In the genomic region with DNA sequence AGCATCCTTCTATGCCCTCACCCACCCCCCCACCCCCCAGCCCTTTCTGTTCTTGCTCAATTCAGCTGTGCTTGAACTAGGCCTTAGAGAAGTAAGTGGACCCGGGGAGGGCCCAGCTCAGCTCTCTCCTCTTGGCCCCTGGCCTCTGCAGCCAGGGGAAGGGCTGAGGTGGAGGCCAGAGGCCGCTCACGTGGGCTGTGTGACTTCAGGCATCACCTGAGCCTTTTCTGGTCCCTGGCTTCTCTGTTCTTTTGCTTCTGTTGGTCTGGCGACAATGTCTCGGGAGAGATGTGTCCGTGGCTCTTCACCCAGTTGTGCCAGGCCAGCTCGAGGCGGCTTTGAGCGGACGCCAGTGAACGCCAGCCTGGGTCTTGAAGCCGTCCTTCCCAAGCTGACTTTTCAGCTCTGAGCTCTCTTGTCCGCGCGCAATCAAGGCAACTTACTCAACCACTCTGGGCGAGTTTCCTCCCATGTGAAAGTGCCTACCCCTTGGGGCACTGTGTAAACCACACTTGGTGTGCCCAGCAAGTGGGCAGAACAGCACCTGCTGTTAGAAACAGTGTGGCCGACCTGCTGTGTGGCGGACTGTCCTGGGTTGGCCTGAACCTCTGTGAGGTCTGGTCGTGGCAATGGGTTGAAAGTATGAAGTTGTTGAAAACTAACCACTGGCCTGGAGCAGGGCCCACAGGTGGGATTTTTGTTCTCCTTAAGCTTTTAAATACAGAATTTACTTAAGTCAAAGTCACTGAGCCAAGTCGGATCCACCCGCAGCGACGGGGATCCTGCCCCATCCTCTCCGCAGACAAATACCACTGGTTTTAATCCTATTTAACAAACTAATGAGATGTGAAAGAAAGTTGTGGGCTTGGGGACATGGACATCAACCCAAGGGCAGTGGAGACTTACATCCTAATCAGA, we compare ENCODE assay signal across 7 mouse cellular contexts.
DNase-seq lines count a peak whose midpoint lies in the region; ATAC-seq lines count a peak whose summit lies in the region.

No protein-coding gene starts in this region.

- peaks cover 99% of the 10 kb centered on the region for H3K4me1 ChIP-seq in megakaryocyte, embryonic 14.5 days
- H3K4me1 ChIP-seq in forebrain, embryonic 12.5 days: peaks cover 31% of the 10 kb centered on the region
- H3K4me1 ChIP-seq in liver, embryonic 11.5 days (replicated peaks; ENCODE audit: control insufficient read depth, insufficient read depth, low read length): peaks cover 41% of the 10 kb centered on the region
- H3K4me1 ChIP-seq in stomach, embryonic 15.5 days: peaks cover 38% of the 10 kb centered on the region

- ATAC-seq in megakaryocyte, adult 5-6 weeks (ENCODE audit: poor library complexity, severe bottlenecking): no peak
- no peak for ATAC-seq in forebrain, embryonic 12.5 days (ENCODE audit: low FRiP score)
- ATAC-seq in liver, embryonic 11.5 days (replicated peaks; ENCODE audit: low FRiP score): no peak
- ATAC-seq in stomach, embryonic 15.5 days (ENCODE audit: insufficient read depth, low FRiP score, low read depth): no peak

- H3K4me3 ChIP-seq in megakaryocyte, embryonic 14.5 days (replicated peaks): peak overlapping the region; percentile 91
- H3K4me3 ChIP-seq in forebrain, embryonic 12.5 days (replicated peaks): peak overlapping the region; percentile 61
- peak overlapping the region; percentile 74; the same call in 1 of the 2 replicates for H3K4me3 ChIP-seq in liver, embryonic 11.5 days (ENCODE audit: low read depth, low read length)
- no peak overlapping the region for H3K4me3 ChIP-seq in stomach, embryonic 15.5 days (replicated peaks)

- H3K4me2 ChIP-seq in forebrain, embryonic 12.5 days: peak overlapping the region; percentile 84
- peak overlapping the region; percentile 99 for H3K4me2 ChIP-seq in liver, embryonic 11.5 days
- peak overlapping the region; percentile 82; the same call in 1 of the 2 replicates for H3K4me2 ChIP-seq in stomach, embryonic 15.5 days

- peaks cover 26% of the 10 kb centered on the region for H3K27me3 ChIP-seq in megakaryocyte, embryonic 14.5 days (replicated peaks)
- 0 out of 2 replicates have a peak, but pooled peaks cover 3% of the 10 kb centered on the region for H3K27me3 ChIP-seq in forebrain, embryonic 12.5 days
- H3K27me3 ChIP-seq in liver, embryonic 11.5 days (replicated peaks; ENCODE audit: control insufficient read depth, insufficient read depth, low read length): no peaks in the 10 kb centered on the region
- H3K27me3 ChIP-seq in stomach, embryonic 15.5 days (replicated peaks): no peaks in the 10 kb centered on the region

- H3K27ac ChIP-seq in forebrain, embryonic 12.5 days: no peak overlapping the region
- no peak overlapping the region for H3K27ac ChIP-seq in liver, embryonic 11.5 days (ENCODE audit: low read depth, low read length)
- H3K27ac ChIP-seq in stomach, embryonic 15.5 days: peak overlapping the region; percentile 95

- no peak overlapping the region for H3K9ac ChIP-seq in forebrain, embryonic 12.5 days
- no peak overlapping the region for H3K9ac ChIP-seq in liver, embryonic 11.5 days (ENCODE audit: low read depth, low read length)
- no peak overlapping the region for H3K9ac ChIP-seq in stomach, embryonic 15.5 days

- H3K9me3 ChIP-seq in megakaryocyte, embryonic 14.5 days: no peaks in the 10 kb centered on the region
- H3K9me3 ChIP-seq in forebrain, embryonic 12.5 days: no peaks in the 10 kb centered on the region
- no peaks in the 10 kb centered on the region for H3K9me3 ChIP-seq in liver, embryonic 11.5 days (ENCODE audit: control insufficient read depth, low read length)
- no peaks in the 10 kb centered on the region for H3K9me3 ChIP-seq in stomach, embryonic 15.5 days

- no peak for DNase-seq in liver, embryonic 11.5 days (ENCODE audit: low spot score)
- no peak for DNase-seq in cerebellum, postnatal 36 days
- DNase-seq in right cerebral cortex, postnatal 36 days (ENCODE audit: low spot score in 2 of 2): no peak

- WGBS in forebrain, embryonic 12.5 days: 67% methylated on average over 24 of the region's 24 CpGs
- 80% methylated on average over 24 of the region's 24 CpGs for WGBS in liver, embryonic 11.5 days
- 84% methylated on average over 24 of the region's 24 CpGs for WGBS in stomach, embryonic 15.5 days

- peaks cover 8% of the 10 kb centered on the region for H3K36me3 ChIP-seq in megakaryocyte, embryonic 14.5 days (replicated peaks; ENCODE audit: low read length)
- H3K36me3 ChIP-seq in forebrain, embryonic 12.5 days (replicated peaks): no peaks in the 10 kb centered on the region
- H3K36me3 ChIP-seq in liver, embryonic 11.5 days (ENCODE audit: control insufficient read depth, insufficient read depth, low read length): no peaks in the 10 kb centered on the region
- no peaks in the 10 kb centered on the region for H3K36me3 ChIP-seq in stomach, embryonic 15.5 days
